Mouse (Mus musculus): Measurements from ENCODE around the gene Arhgef12. TPM values are rescaled to one million over a fixed set of nuclear protein-coding genes. Genes with fewer than 3 reads are reported as not detected.

Gene Arhgef12
- polyA plus RNA-seq, 1 experiment: 7.1 TPM

DNA sequence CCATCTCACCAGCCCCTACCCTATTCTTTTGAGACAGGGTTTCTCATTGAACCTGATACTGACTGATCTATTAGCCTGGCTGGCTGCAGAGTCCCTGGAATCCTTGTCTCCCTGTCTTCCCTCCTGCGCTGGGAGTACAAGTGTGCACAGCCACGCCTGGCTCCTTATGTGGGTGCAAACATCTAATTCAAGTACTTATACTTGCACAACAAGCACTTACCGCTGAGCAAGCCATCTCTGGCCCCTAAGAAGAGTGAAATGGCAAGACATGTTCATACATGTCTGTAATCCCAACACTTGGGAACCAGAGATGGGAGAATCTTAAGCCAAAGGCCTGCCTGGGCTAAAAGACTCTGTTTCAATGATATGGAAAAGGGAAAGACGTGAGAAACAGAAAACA is 104.0 kb downstream of the Arhgef12 start:
- H3K36me3 ChIP-seq (ENCODE audit: control insufficient read depth, insufficient read depth, low read length): no peaks in the 10 kb centered on the region
- DNase-seq: no peak
- WGBS: 93% methylated on average over 4 of the region's 4 CpGs
- no peaks in the 10 kb centered on the region for H3K4me1 ChIP-seq (replicated peaks; ENCODE audit: control insufficient read depth, insufficient read depth, low read length)
- TF ChIP-seq POLR2A (IDR thresholded peaks at IDR 0.05; ENCODE audit: control insufficient read depth, extremely low read depth, insufficient read depth, low read length, poor library complexity) (no peak), CTCF (IDR thresholded peaks at IDR 0.05; ENCODE audit: borderline replicate concordance, control insufficient read depth, extremely low read depth, insufficient read depth, low read length, poor library complexity) (no peak)
- no peaks in the 10 kb centered on the region for H3K27me3 ChIP-seq (ENCODE audit: control insufficient read depth, insufficient read depth, low read length)
- no peak overlapping the region for H3K4me3 ChIP-seq (ENCODE audit: control insufficient read depth, insufficient read depth, low read length)
- H3K27ac ChIP-seq (ENCODE audit: control insufficient read depth, insufficient read depth, low read length): no peak overlapping the region

DNA sequence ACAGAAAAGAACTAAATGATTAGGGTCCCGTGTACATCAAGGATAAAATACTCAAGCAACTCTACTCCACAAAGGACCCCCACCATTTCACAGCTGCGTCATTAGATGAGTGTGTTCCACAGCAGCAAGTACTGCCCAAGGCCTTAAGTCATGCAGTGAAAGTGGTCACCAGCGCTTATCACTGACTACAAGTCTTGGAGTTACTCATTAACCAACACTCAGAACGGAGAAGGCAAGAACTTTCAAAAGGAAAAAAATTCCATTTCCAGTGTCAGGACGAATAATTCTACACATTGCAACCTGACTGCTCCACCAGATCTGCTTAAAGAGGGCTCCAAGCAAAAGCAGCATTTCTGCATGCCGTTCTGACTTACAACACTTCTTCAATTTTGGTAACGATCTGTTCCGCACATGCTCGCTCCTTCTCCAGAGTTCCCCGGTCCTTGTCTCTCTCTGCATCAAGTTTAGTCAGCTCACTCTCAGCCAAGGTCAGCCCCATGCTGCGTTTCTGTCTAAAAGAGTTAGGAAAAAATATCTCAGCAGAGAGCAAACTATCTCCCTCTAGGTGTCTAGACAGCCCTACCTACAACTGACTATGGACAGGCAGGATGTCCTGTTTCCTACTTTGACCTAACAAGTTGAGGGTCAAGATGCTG is 106.3 kb downstream of the Arhgef12 start:
- no peak overlapping the region for H3K27ac ChIP-seq (ENCODE audit: control insufficient read depth, insufficient read depth, low read length)
- H3K4me1 ChIP-seq (replicated peaks; ENCODE audit: control insufficient read depth, insufficient read depth, low read length): no peaks in the 10 kb centered on the region
- TF ChIP-seq CTCF (IDR thresholded peaks at IDR 0.05; ENCODE audit: borderline replicate concordance, control insufficient read depth, extremely low read depth, insufficient read depth, low read length, poor library complexity) (no peak), POLR2A (IDR thresholded peaks at IDR 0.05; ENCODE audit: control insufficient read depth, extremely low read depth, insufficient read depth, low read length, poor library complexity) (no peak)
- H3K36me3 ChIP-seq (ENCODE audit: control insufficient read depth, insufficient read depth, low read length): no peaks in the 10 kb centered on the region
- no peak for DNase-seq
- no peak overlapping the region for H3K4me3 ChIP-seq (ENCODE audit: control insufficient read depth, insufficient read depth, low read length)
- no peaks in the 10 kb centered on the region for H3K27me3 ChIP-seq (ENCODE audit: control insufficient read depth, insufficient read depth, low read length)
- 96% methylated on average over 11 of the region's 11 CpGs for WGBS

DNA sequence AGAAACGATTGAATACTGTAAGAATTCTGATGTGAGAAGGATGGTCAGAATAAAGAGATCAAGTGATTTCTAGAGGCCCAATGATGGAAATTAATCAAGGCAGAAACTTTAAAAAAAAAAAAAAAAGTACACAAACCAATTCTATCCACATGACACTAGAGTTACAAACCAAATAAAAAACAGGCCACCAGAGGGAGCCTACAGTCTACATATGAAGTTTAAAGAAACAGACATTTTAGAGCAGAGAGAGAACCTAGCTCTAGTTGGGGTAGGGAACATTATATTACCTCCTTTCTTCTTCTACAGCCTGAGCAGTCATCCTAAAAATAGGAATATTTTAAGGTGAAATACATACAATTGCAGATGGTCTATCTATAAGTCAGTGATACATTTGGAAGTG is 107.0 kb downstream of the Arhgef12 start:
- H3K27me3 ChIP-seq (ENCODE audit: control insufficient read depth, insufficient read depth, low read length): no peaks in the 10 kb centered on the region
- H3K27ac ChIP-seq (ENCODE audit: control insufficient read depth, insufficient read depth, low read length): no peak overlapping the region
- H3K4me3 ChIP-seq (ENCODE audit: control insufficient read depth, insufficient read depth, low read length): no peak overlapping the region
- whole genome bisulfite sequencing: 91% methylated on average over 1 of the region's 1 CpGs
- H3K36me3 ChIP-seq (ENCODE audit: control insufficient read depth, insufficient read depth, low read length): no peaks in the 10 kb centered on the region
- peaks cover 2% of the 10 kb centered on the region; the same call in 1 of the 2 replicates for H3K4me1 ChIP-seq (replicated peaks; ENCODE audit: control insufficient read depth, insufficient read depth, low read length)
- TF ChIP-seq POLR2A (IDR thresholded peaks at IDR 0.05; ENCODE audit: control insufficient read depth, extremely low read depth, insufficient read depth, low read length, poor library complexity) (no peak), CTCF (IDR thresholded peaks at IDR 0.05; ENCODE audit: borderline replicate concordance, control insufficient read depth, extremely low read depth, insufficient read depth, low read length, poor library complexity) (no peak)
- no peak for DNase-seq

DNA sequence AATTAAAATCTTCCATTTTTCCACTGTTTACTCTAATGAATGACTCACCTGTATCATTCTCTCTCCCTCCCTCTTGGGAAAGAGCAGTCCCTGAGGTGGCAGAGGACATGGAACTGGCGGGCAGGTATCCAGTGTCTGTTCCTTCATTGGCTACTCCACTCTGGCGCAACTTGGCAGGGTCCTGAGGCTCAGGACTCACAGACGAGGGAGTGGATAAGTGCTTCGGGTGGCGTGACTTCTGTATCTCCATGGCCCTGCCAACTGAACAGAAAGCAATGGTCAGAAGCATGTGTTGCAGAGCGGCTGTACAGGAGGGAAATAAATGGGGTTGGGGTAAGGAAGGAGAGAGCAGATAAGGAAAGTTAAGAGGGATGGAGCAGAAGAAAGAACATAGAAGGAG is 109.5 kb downstream of the Arhgef12 start:
- WGBS: 94% methylated on average over 6 of the region's 6 CpGs
- Histone ChIP-seq H3K27me3 (ENCODE audit: control insufficient read depth, insufficient read depth, low read length) (no peaks in the 10 kb centered on the region), H3K4me1 (replicated peaks; ENCODE audit: control insufficient read depth, insufficient read depth, low read length) (peaks cover 3% of the 10 kb centered on the region; the same call in 1 of the 2 replicates), H3K4me3 (ENCODE audit: control insufficient read depth, insufficient read depth, low read length) (no peak overlapping the region), H3K36me3 (ENCODE audit: control insufficient read depth, insufficient read depth, low read length) (no peaks in the 10 kb centered on the region), H3K27ac (ENCODE audit: control insufficient read depth, insufficient read depth, low read length) (no peak overlapping the region)
- no peak for DNase-seq
- TF ChIP-seq CTCF (IDR thresholded peaks at IDR 0.05; ENCODE audit: borderline replicate concordance, control insufficient read depth, extremely low read depth, insufficient read depth, low read length, poor library complexity): no peak

DNA sequence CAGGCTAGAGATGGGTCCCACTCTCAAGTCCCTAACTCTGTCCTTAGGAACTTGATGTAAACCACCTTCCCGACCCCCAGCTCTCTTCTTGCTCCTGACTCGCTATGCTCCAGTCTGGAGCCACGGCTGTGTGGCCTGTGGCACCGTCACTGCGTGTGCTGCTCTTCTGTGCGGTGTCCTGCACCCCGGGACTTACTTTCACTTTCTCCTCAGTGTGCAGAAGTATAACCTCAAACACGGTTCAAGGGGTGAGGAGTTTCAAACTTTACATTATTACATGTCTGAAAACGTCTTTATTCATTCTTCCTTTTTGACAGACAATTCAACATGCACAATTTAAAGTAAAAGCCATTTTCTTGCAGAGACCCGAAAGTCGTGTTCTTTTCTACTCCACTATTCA is 111.7 kb downstream of the Arhgef12 start:
- WGBS: 30% methylated on average over 11 of the region's 11 CpGs
- no peaks in the 10 kb centered on the region for H3K36me3 ChIP-seq (ENCODE audit: control insufficient read depth, insufficient read depth, low read length)
- DNase-seq: no peak
- TF ChIP-seq POLR2A (IDR thresholded peaks at IDR 0.05; ENCODE audit: control insufficient read depth, extremely low read depth, insufficient read depth, low read length, poor library complexity) (no peak), CTCF (IDR thresholded peaks at IDR 0.05; ENCODE audit: borderline replicate concordance, control insufficient read depth, extremely low read depth, insufficient read depth, low read length, poor library complexity) (no peak)
- peaks cover 3% of the 10 kb centered on the region; the same call in 1 of the 2 replicates for H3K4me1 ChIP-seq (replicated peaks; ENCODE audit: control insufficient read depth, insufficient read depth, low read length)
- H3K27me3 ChIP-seq (ENCODE audit: control insufficient read depth, insufficient read depth, low read length): no peaks in the 10 kb centered on the region
- H3K4me3 ChIP-seq (ENCODE audit: control insufficient read depth, insufficient read depth, low read length): peak overlapping the region; percentile 45
- no peak overlapping the region for H3K27ac ChIP-seq (ENCODE audit: control insufficient read depth, insufficient read depth, low read length)

DNA sequence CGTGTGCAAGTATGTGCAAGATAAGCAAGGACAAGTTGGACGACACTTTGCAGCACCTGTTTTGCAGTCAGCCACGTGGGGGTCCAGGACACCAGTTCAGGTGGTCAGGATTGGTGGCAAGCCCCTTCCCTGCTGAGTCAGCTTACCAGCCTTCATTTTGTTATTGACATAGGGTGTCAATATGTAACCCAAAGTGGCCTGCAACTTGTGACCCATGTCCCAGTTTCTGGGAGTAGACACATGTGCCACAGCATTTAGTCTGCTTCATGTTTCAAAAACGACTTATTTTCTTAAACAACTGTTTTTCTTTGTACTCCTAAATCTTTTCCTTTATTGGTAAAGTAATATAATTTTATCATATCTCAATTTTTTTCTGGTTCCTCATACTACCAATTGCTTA is 112.3 kb downstream of the Arhgef12 start:
- H3K36me3 ChIP-seq (ENCODE audit: control insufficient read depth, insufficient read depth, low read length): no peaks in the 10 kb centered on the region
- WGBS: 83% methylated on average over 4 of the region's 4 CpGs
- H3K4me1 ChIP-seq (replicated peaks; ENCODE audit: control insufficient read depth, insufficient read depth, low read length): peaks cover 3% of the 10 kb centered on the region; the same call in 1 of the 2 replicates
- DNase-seq: no peak
- no peaks in the 10 kb centered on the region for H3K27me3 ChIP-seq (ENCODE audit: control insufficient read depth, insufficient read depth, low read length)
- H3K4me3 ChIP-seq (ENCODE audit: control insufficient read depth, insufficient read depth, low read length): no peak overlapping the region
- H3K27ac ChIP-seq (ENCODE audit: control insufficient read depth, insufficient read depth, low read length): no peak overlapping the region
- TF ChIP-seq CTCF (IDR thresholded peaks at IDR 0.05; ENCODE audit: borderline replicate concordance, control insufficient read depth, extremely low read depth, insufficient read depth, low read length, poor library complexity) (no peak), POLR2A (IDR thresholded peaks at IDR 0.05; ENCODE audit: control insufficient read depth, extremely low read depth, insufficient read depth, low read length, poor library complexity) (no peak)

DNA sequence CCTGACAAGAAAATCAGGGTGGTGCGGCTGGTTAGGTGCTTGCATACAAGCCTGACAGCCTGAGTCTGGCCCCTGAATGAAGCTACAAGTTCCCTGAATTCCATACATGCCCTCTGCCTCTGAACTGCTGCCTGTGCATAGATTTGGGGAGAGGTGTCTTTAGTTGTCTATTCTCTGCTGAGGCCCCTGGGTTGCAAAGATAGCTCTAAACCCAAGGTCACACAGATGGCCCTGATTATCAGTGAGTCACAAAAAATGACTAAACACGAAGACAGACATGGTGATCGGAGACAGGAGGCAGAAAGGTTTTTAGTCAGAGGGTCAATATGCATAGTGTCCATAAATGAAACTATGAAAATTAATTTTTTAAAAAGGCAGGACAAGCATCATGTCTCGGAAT is 113.4 kb downstream of the Arhgef12 start:
- Histone ChIP-seq H3K27me3 (ENCODE audit: control insufficient read depth, insufficient read depth, low read length) (no peaks in the 10 kb centered on the region), H3K36me3 (ENCODE audit: control insufficient read depth, insufficient read depth, low read length) (no peaks in the 10 kb centered on the region), H3K4me1 (replicated peaks; ENCODE audit: control insufficient read depth, insufficient read depth, low read length) (peaks cover 3% of the 10 kb centered on the region; the same call in 1 of the 2 replicates), H3K4me3 (ENCODE audit: control insufficient read depth, insufficient read depth, low read length) (no peak overlapping the region), H3K27ac (ENCODE audit: control insufficient read depth, insufficient read depth, low read length) (no peak overlapping the region)
- no peak for DNase-seq
- TF ChIP-seq CTCF (IDR thresholded peaks at IDR 0.05; ENCODE audit: borderline replicate concordance, control insufficient read depth, extremely low read depth, insufficient read depth, low read length, poor library complexity) (no peak), POLR2A (IDR thresholded peaks at IDR 0.05; ENCODE audit: control insufficient read depth, extremely low read depth, insufficient read depth, low read length, poor library complexity) (no peak)
- WGBS: 96% methylated on average over 4 of the region's 4 CpGs
